Mouse (Mus musculus) layer of hippocampus, postnatal 10 days (tissue): Measurements from ENCODE around the gene Dthd1. TPM values are rescaled to one million over a fixed set of nuclear protein-coding genes. Genes with fewer than 3 reads are reported as not detected.

Source experiments
- DNase-seq, 2 experiments: peaks; one replicate each; pipeline ENCODE4 v3.0.0; 2021; ENCODE audit warnings: low spot score in 2 of 2
- long read RNA-seq: library from polyadenylated mRNA; stranded (forward); transcript quantifications from one replicate; pipeline ENCODE4 v2.0.0, GENCODE M21; 2023
- total RNA-seq, 2 experiments: library from RNA; stranded (reverse); gene quantifications; 2 replicates each; pipeline ENCODE4 v1.2.3; 2021

The Dthd1 gene
- total RNA-seq = under 1 TPM; 0.27 to 0.34 TPM
- long read RNA-seq = 0 reads

DNA sequence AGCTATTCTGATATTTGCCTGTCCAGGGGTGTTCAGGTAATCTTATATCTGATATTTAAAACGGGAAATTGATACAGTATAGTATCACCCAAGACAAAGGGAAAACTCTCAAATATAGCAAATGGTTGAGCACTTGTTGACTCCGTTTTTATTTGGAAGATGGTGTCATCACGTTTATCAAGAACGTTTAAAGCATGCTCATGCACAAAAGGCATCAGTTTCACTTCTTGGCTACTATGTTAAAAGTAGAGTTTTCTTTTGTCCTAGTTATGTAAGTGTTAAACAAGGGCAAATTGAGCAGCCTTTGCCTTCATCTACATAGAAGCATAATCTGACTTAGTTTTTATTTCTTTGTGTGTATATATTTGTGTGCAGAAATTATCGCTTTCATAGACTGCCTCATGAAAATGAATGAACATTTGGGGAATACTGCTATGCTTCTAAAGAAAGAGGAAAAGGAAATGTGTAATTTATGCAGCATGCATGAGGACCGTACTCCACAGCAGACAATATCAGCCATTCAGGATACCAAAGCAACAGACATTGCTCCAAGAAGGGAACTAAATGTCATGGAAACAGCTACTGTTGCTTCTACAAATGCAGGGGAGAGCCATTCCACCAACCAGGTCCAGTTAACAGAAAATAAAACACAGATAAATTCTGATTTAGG is at the start of gene Dthd1:
Gene Dthd1 (plus strand): TSS at position 422 of the 670 bp plus-strand sequence.
- no peak for DNase-seq

DNA sequence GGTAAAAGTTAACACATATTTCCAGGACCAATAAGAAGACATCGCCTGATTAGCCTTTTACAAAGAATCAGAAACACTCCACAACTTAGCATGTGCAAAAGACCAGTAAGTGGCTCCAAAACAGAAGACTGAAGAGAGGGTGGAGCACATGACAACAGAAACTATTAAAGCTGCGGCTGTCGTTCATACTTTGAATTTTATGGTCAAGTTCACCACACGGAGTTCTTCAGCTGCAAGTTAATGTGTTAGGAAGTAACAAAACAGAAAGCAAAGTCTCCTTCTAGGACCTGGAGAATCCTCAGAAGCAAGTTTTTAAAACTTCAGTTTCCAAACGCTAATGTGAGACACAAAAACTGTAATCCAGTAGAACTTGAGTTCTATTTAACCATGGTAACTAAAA is 49.5 kb upstream of the Dthd1 start:
- no peak for DNase-seq

DNA sequence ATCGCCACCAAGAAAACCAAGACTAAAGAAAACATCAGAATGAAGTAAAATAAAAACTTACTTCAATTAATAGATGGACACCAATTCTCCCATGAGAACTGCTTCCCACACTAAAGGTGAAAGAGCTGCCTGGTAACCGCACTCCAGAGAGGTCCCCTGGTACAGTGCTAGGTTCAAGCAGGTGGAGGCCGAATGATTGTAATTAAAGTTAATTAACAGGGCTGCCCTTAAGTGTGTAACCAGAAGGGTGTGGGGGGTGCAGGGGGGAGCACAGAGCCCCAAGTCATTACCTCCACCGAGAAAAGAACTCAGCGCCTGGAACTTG is 48.2 kb upstream of the Dthd1 start:
- no peak for DNase-seq

DNA sequence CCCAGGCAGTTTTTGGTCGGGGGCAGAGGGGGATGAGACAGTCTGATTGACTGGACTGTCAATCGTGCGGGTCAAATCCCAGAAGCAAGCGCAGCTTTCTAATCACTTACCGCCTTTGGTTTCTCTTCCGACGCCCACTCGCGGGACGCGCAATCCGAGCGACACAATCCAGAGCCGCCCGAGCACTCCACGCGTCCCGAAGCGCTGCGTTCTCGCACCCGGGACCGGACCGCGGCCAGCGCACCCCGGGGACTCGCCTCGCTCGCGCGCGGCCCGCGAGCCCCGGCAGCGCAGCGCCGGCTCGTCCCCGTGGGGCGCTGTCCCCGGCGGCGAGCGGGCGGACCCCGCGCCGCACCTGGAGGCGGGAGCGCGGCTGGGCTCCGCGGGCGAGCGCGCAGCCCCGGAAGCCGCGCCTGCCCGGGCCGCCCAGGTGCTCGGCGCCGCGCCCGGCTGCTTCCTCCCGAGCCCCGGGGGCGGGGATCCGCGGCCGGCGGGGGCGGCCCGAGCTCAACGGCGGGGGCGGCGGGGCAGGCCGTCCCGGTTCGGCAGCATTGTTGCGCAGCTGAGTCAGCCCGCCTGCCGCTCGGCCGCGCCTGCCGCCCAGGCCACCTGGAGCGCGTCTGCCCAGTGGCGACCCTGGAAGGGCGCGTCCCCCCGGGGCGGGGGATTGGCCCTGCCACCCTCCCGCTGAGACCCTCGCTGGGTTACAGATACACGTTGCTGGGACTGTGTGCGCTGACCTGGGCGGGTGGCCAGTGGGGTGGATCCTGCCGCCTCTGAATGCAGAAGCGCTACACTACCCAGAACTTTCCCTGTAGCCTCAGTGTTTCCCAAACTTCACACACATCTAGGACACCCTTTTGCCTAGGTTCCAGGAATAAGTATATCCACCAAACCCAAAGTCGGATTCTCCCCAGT is 47.6 kb upstream of the Dthd1 start, which contains the start of gene Arap2:
Gene Arap2 (minus strand): TSS at position 376 of the 918 bp plus-strand sequence.
- peak; percentile 51 to 71 for DNase-seq

DNA sequence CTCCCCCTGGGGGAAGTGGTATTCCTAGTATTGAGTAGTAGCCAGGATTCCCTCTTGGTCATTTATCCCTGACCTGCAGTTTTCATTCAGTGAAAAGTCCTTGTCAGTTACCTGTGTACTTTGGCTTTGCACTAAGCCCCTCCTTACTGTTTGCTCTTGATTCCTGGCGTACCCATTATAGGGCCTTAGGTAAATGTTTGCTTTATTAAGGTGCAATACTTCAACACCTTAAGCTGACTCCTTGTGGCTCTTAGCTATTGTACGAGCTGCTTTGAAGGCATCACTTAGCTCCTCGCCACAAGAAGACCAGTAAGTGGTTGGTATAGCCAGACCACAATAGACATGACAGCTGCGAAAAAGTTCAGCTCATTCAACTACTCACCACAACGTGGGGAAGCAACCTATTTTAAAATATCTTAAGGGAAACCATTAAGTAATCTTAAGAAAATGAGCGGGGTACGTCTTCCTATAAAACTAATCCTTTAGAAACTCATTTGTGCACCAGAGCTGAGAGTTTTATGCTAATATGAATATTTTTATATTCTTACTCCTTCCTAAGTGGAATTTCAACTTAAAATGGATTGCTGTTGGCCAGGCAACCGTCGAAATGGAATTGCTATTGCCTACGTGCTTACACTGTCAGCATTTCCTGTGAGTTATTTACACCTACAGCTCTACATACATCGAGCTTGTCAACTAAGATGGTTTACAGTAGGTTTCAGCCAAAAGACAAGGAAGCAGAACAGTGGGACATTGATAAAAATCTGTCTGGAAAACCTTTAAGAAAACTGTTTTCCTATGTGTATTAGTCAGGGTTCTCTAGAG is 41.6 kb upstream of the Dthd1 start:
- no peak for DNase-seq

DNA sequence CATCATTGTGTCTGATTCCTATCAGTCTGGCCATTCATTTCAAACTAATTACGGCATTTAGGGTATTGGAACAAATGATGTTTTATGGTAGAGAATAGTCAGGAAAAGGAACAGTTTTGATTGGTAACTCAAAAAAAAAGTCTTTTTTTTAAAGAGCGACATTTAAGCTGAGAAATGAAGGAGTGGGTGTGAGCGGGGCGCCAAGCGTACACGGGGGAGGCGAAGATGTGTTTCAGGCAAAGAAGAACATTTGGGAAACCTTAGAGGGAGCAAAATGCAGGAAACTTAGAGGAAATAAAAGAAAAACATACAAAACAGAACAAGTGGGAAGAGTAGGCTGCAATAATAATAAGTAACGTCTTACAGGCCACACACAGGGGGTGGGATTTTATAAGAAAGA is 35.8 kb upstream of the Dthd1 start:
- DNase-seq = no peak

DNA sequence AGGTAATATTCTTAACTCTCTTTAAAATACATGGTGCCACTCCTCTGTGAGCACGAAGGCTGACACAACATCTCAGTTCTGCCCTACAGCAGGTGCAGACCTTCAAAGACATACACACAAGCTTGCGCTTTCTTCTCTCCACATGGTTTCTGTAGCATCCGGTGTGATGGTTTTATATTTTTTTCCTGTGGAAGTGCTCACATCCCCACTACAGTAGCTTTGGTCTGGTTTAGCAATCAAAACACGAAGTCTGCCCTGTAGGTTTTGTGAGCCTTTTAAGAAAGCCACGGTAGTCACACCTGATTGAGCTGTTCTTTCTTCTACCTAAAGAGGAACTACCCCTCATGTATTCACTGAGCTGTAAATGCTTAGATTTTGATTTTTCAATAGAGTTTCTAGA is 34.9 kb upstream of the Dthd1 start:
- DNase-seq = no peak

DNA sequence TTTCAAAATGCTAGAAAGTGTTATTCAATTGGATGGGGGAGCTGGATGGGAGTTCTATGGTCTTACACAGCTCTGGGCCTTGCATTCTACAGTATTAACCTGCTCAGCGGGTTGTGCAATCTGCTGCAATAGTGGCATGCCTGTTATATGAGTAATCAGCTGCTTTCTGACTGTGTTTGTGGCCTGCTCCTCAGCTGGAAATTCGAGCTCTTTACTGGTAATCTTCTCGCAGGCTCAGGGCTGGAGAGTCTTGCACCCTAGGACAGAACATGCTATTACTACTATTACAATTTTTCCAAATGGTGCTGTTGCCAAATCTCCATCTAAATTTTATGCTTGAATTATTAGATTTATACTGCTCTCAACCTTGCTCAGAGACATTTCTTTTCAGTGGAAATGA is 26.8 kb upstream of the Dthd1 start:
- no peak for DNase-seq

DNA sequence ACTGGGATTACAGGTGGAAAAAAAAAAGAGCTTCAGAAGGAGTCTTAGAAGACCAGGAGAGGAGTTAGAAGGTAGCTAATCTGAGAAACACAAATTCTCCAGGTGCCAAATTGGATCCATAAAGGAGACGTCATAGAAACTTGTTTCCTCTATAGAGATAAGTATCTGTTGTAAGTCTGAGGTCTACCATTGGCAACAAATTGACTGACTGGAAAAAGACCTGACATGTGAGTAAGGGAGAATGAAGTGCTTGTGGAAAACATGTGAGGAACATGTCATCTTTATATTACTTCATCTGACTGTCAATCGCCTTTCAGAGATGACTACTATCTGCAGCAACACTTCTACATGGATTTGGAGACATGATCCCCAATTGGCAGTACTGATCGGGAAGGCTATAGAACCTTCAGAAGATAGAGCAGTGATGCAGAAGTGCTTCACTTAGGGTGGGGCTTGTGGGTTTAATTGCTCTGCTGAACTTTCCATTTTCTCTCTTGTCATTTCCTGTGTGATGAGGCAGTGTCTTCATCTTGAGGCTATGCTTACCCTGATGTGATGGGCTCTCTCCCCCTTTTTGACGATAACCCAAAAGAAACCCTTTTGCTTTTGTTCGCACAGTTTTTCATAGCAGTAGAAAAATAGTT is 22.6 kb upstream of the Dthd1 start:
- no peak for DNase-seq

DNA sequence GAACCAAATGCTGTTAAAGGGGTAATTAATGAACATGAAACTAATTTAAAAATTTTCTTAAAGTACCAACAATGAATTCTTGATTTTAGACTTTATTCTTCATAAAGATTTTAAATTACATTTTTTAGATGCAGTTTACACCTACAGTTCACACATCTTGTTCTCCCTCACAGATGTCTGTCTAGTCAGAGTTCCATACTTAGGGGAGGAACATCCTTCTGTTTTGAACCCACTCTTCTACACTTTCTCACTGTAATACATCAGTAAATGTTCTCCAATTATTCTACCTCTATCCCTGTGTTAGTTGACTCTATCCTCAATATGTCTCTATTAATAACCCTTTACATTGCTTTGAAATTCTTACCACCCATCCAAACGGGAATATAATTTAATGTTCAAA is 20.8 kb upstream of the Dthd1 start:
- no peak for DNase-seq

DNA sequence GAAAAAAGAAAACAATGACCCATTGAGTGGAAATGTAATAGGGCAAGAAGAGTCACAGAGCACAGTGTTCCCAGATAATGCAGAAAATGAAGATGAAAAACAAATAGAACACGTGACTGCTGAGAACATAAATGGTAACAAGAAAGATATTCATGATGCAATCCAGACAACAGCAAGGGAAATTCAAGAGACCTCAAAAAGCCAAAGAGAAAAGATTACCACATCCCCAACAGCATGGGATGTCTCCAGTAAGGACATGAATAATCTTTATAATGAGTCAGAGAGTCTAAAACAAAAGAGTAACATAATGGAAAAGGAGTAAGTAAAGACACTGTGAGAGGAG is 420 bp downstream of the Dthd1 start:
- DNase-seq = no peak

DNA sequence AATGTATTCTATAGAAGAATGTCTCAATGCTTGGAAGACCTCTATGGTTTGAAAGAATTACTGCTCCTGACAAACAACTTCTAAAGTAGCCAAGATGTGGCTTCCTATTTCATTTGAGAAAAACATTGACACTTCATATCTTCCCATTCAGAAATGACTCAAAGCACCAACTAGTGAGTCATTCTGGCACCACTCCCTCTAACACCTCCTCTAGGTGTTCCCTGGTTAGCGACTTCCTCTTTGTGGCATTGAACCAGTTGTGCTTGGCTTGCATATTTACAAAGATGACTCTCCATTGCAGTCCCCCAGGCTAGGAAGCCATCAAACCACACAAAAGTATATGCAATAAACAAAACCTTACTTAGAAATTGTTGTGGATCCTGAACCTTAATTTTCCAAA is 2.1 kb downstream of the Dthd1 start:
- DNase-seq = no peak

DNA sequence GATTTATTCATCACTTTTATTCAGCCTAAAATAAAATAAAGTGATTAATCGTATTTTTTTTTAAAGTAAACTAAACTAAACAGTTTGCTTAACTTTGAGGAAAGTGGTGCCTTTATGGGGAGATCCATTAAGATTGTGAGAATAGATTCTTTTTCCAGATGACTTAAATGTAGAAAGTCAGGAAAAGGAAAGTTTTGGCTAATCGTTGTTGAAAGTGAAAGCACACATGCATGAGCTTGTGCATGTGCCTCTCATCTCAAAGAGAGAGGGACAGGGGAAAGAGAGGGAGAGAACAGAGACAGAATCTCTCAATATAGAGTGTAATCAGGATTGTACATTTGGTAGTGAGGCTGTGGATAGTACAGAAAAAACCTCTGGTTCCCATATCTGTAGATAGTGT is 5.9 kb downstream of the Dthd1 start:
- DNase-seq = no peak

DNA sequence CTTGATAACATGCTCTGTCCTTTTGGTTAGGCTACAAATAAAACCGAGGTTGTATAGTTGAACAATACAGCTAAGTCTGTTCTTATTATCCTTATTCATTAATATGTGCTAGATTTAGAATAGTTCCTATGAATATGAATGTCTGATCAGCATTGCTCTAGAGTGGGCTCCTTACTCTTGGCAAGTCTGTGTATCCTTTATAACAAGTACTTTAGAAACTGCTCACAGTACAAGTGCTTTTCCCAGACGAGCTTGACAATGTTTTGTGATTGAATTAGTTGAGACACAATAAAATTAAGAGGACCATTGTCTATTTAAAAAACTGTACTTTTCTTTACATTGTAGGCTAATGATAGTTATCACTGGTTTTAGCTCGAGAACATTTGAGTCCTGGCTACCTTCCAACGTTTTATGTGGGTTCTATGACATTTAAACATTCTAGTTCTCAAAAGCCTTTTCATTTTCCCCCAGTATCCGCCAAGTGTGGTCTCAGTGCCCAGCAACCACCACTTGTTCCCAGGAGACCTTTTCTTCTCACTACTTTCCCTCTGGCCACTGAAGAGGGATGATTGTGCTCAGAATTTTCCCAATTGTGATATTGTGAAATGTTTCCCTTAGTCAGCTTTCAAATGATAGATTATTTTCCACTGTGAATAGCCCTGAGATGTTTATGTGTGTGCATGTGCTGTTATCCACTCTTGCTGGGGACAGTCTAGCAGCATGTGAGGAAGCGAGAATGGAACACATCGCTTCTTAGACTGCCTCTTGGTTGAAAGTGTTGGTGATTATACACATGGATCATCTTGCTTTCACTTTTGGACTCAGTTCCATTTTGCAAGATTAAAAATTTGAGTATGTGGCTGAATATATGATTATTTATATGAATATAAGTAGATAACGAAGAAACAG is 7.0 kb downstream of the Dthd1 start:
- DNase-seq = peak in 1 of 2 experiments; percentile 18

DNA sequence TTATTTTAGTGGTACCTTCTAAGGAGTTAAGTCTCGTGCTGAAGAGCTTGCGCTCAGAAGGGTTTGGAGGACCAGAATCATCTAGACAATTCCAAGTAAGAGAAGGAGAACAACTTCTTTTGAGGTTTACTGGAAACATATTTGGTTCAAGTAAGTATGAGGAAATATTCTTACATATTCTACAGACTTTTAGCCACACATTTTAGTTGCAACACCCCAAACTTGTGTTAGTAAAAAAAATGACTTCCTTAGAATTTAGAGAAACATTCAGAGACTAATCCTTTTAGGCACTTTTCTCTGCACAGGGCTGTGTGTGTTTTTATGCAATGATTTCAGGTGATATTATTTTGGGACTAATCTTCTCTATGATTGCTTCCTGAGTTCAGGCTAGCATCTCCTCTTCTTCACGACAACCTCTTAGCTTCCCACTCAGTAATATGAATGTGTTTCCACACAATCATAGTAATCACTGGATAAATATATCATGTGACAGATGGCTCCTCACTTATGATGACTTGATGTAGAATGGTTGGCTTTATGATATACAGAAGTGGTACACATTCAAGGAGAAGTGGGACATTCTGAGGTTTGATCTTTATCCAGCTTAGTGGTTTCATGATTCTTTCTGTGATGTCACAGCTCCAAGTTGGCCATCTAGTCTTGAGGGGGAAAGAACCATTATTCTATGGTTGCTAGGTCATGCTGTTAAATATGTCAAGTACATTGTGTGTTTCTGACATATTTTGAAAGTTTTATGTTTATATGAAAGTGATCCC is 29.5 kb downstream of the Dthd1 start:
- DNase-seq = no peak

DNA sequence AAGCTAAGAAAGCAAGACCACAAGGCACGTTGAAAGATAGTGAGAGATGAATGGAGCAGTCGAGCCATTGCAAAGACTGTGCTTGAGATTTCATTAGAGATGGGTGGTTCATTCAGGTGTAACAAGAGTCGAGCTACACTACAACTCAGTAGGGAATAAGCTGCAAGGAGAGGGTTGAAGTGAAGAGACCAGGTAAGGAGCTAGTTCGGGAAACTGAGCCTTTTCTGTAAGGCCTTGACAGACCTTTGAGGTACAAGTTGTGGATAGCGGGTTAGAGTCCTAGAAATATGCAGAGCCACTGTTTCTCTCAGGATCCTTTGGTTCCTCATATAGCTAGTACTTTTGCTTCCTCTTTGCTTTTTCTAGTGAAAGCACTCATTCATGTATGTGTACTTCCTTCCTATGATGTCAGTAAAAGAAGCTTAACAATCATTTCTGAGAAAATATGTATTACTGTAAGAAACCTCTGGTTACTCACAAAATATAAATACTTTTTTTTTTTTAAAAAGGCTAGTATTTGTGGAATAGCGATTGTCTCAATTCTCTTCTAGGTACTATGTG is 33.0 kb downstream of the Dthd1 start:
- DNase-seq = no peak

DNA sequence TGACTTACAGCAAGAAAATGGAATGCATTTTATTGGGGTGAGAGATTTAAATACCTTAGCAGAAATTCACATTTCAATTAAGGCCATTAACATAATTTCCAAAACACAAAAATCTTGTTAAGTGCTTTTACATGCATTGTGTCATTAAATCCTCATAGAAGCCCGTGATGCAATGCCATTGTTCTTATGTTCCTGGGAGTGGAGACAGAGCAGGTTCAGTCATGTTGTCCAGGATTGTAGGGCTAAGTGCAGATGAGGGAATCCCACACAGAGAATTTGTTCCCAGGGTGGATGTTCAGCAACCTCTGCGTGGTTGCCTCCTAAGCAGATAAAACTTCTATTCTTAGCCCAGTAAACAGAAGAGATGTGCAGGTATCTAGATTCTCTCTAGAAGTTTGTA is 37.7 kb downstream of the Dthd1 start:
- DNase-seq = no peak

DNA sequence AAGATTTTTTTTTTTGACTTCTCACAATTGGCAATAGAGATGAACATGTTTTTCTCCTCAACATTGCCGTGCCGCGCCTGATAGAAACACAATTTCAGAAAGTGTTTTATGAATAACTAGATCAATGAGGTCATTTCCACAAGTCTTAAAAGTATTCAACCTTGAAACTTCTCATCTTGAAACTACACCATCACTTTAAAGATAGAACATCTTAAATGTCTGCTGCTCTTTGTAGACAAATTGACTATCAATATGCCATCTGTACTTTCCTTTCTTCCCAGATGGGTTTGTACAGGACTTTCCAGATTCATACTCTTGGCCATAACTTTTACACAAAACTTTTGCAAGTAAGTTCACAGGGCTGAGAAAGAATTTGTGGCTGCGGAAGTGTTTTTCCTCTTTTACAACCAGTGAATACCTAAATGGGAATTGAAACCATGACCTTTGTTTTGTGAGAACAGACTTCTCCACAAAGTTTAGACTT is 40.8 kb downstream of the Dthd1 start:
- DNase-seq = no peak

DNA sequence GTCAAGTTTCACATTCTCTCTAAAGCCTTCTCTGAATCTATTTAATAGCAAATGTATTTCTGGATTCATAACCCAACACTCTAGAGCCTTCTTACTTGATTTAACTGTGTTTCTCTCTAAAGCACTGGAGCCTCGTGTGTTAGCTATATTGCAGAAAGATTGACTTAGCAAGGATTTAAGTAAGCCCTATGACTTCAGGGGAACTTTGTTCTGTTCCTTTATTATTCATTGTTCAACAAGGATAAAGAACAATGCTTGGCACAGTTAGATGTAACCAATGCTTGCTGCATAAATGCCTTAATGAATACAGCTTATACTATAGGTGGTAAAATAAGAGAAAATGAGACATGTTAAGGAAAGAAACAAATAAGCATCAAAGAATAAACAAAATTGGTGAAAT is 43.9 kb downstream of the Dthd1 start:
- no peak for DNase-seq
